Mouse (Mus musculus): ENCODE measurements at regions not wholly inside any gene's neighbourhood (a gene's known extent, or its start where the extent isn't known, plus 50 kb on each side); places are given as distances from the start of the nearest gene placed in this dataset.

GRCm38 (mm10) chr10:99367757-99368156 lies 104.7 kb downstream of the Dusp6 start:
- TF ChIP-seq CTCF (IDR thresholded peaks at IDR 0.05; ENCODE audit: low read depth, low read length), result no peak
- TF ChIP-seq GATA2 (IDR thresholded peaks at IDR 0.05; ENCODE audit: borderline replicate concordance, low read depth, low read length), result no peak
